Mouse (Mus musculus) splenic B cell, adult 2 months (primary cell): ENCODE measurements around the gene Ccdc107.
"Not testable (repeated sequence)": the region's sequence is repeated elsewhere in the genome, so short reads cannot be mapped to it uniquely, and the experiment has no call there.

Source experiments
- DNase-seq: peaks from one replicate; pipeline ENCODE4 v3.0.0-alpha.2; 2011; ENCODE audit warnings: low read depth, low spot score
- H3K27me3 ChIP-seq: 2 replicates; pipeline ENCODE4 v1.6.1; 2012; ENCODE audit warnings: mild to moderate bottlenecking, low read length, moderate library complexity, mixed read lengths; ENCODE audit not compliant: control insufficient read depth, poor library complexity, insufficient read depth, severe bottlenecking
- H3K36me3 ChIP-seq: 2 replicates; pipeline ENCODE4 v1.6.1; 2012; ENCODE audit warnings: mild to moderate bottlenecking, low read length, moderate library complexity, mixed read lengths; ENCODE audit not compliant: control insufficient read depth, poor library complexity, insufficient read depth, severe bottlenecking

Gene Ccdc107

GRCm38 (mm10) chr4:43477857-43478533 is 14.7 kb upstream of the Ccdc107 start:
- Histone ChIP-seq H3K27me3 (no peaks in the 10 kb centered on the region), H3K36me3 (no peaks in the 10 kb centered on the region)
- DNase-seq: peak; percentile 97

GRCm38 (mm10) chr4:43478534-43478858 is 14.2 kb upstream of the Ccdc107 start:
- no peak for DNase-seq
- no peaks in the 10 kb centered on the region for H3K36me3 ChIP-seq
- H3K27me3 ChIP-seq: no peaks in the 10 kb centered on the region

- DNase-seq: peak; percentile 87
- Histone ChIP-seq H3K27me3 (no peaks in the 10 kb centered on the region), H3K36me3 (no peaks in the 10 kb centered on the region)
Observed at GRCm38 (mm10) chr4:43478906-43479832, 13.5 kb upstream of the Ccdc107 start.

GRCm38 (mm10) chr4:43480985-43481384 is 11.7 kb upstream of the Ccdc107 start:
- DNase-seq: no peak
- Histone ChIP-seq H3K36me3 (no peaks in the 10 kb centered on the region), H3K27me3 (no peaks in the 10 kb centered on the region)

- no peaks in the 10 kb centered on the region for H3K27me3 ChIP-seq
- DNase-seq: peak; percentile 71
- H3K36me3 ChIP-seq: no peaks in the 10 kb centered on the region
Observed at GRCm38 (mm10) chr4:43481894-43482456, 10.7 kb upstream of the Ccdc107 start.

GRCm38 (mm10) chr4:43482591-43482990 is 10.1 kb upstream of the Ccdc107 start:
- no peak for DNase-seq
- Histone ChIP-seq H3K27me3 (no peaks in the 10 kb centered on the region), H3K36me3 (no peaks in the 10 kb centered on the region)

GRCm38 (mm10) chr4:43483535-43484091 is 9.1 kb upstream of the Ccdc107 start, which contains the start of gene Sit1:
Gene Sit1 (minus strand): TSS chr4:43483734.
- H3K27me3 ChIP-seq: no peaks in the 10 kb centered on the region
- H3K36me3 ChIP-seq: no peaks in the 10 kb centered on the region
- DNase-seq: peak; percentile 55

- not testable (repeated sequence) for H3K36me3 ChIP-seq, H3K27me3 ChIP-seq
- peak; percentile 47 for DNase-seq
Observed at GRCm38 (mm10) chr4:43485666-43486065, 7.0 kb upstream of the Ccdc107 start.

GRCm38 (mm10) chr4:43489611-43490010 is 3.1 kb upstream of the Ccdc107 start:
- DNase-seq: no peak
- no peaks in the 10 kb centered on the region for H3K36me3 ChIP-seq
- H3K27me3 ChIP-seq: no peaks in the 10 kb centered on the region

- Histone ChIP-seq H3K27me3 (no peaks in the 10 kb centered on the region), H3K36me3 (no peaks in the 10 kb centered on the region)
- DNase-seq: no peak
Observed at GRCm38 (mm10) chr4:43490801-43491200, 1.9 kb upstream of the Ccdc107 start.

GRCm38 (mm10) chr4:43492101-43492820 is 439 bp upstream of the Ccdc107 start:
- Histone ChIP-seq H3K27me3 (no peaks in the 10 kb centered on the region), H3K36me3 (no peaks in the 10 kb centered on the region)
- peak; percentile 77 for DNase-seq

GRCm38 (mm10) chr4:43493186-43493845 is 616 bp downstream of the Ccdc107 start:
- H3K36me3 ChIP-seq: no peaks in the 10 kb centered on the region
- peak; percentile 97 for DNase-seq
- H3K27me3 ChIP-seq: no peaks in the 10 kb centered on the region

GRCm38 (mm10) chr4:43493846-43494240 is 1.1 kb downstream of the Ccdc107 start:
- Histone ChIP-seq H3K27me3 (no peaks in the 10 kb centered on the region), H3K36me3 (no peaks in the 10 kb centered on the region)
- peak; percentile 33 for DNase-seq

- Histone ChIP-seq H3K27me3 (no peaks in the 10 kb centered on the region), H3K36me3 (no peaks in the 10 kb centered on the region)
- no peak for DNase-seq
Observed at GRCm38 (mm10) chr4:43496587-43496986, 3.9 kb downstream of the Ccdc107 start.
